Mouse (Mus musculus) kidney, embryonic 15.5 days (tissue): Measurements from ENCODE around the gene March1. TPM values are rescaled to one million over a fixed set of nuclear protein-coding genes. Genes with fewer than 3 reads are reported as not detected.

ENCODE experiments used
- ATAC-seq: fragments of 200-750 bp; cut with Nextera tagmentation; replicated peaks from 2 replicates; pipeline ENCODE4 v1.8.0; 2017; ENCODE audit warnings: moderate TSS enrichment; ENCODE audit not compliant: low FRiP score
- H3K27ac ChIP-seq: fragments of 300-500 bp; sonication (generic); 2 replicates; pipeline ENCODE4 v1.5.1; 2015; ENCODE audit warnings: mild to moderate bottlenecking, inconsistent platforms
- H3K27me3 ChIP-seq: fragments of 300-500 bp; sonication (generic); 2 replicates; pipeline ENCODE4 v1.6.1; 2015; ENCODE audit warnings: inconsistent platforms
- H3K36me3 ChIP-seq: fragments of 300-500 bp; sonication (generic); 2 replicates; pipeline ENCODE4 v1.6.1; 2015; ENCODE audit warnings: inconsistent platforms
- H3K4me1 ChIP-seq: fragments of 300-500 bp; sonication (generic); 2 replicates; pipeline ENCODE4 v1.6.1; 2015; ENCODE audit warnings: inconsistent platforms
- H3K4me2 ChIP-seq: fragments of 300-500 bp; sonication (generic); 2 replicates; pipeline ENCODE4 v1.6.1; 2015; ENCODE audit warnings: moderate library complexity, mild to moderate bottlenecking, inconsistent platforms
- H3K4me3 ChIP-seq: fragments of 300-500 bp; sonication (generic); replicated peaks from 2 replicates; pipeline ENCODE4 v1.5.1; 2015; ENCODE audit warnings: mild to moderate bottlenecking, inconsistent platforms
- H3K9ac ChIP-seq: fragments of 300-500 bp; sonication (generic); 2 replicates; pipeline ENCODE4 v1.6.1; 2015; ENCODE audit warnings: mild to moderate bottlenecking, inconsistent platforms
- H3K9me3 ChIP-seq: fragments of 300-500 bp; sonication (generic); replicated peaks from 2 replicates; pipeline ENCODE4 v1.6.1; 2016; ENCODE audit warnings: inconsistent platforms
- WGBS: fragments of 180-500 bp; shearing (Covaris S2); methylation state at CpG from one replicate; pipeline ENCODE4 v1.1.7; 2015; ENCODE audit warnings: mixed read lengths; 5-methylcytosine and 5-hydroxymethylcytosine counted together
- polyA plus RNA-seq: library from polyadenylated mRNA; unstranded; fragments of >200 nt; fragmentation: Nextera tagmentation; extraction: Ambion mirVana; gene quantifications from 2 replicates; pipeline ENCODE4 v1.2.1, GENCODE M21; 2015

Gene March1
- 0.44 and 0.49 TPM in 2 replicates for polyA plus RNA-seq

- Histone ChIP-seq H3K9ac (no peak within 1 kb of the TSS), H3K4me3 (no peak within 1 kb of the TSS), H3K4me2 (no peak within 1 kb of the TSS), H3K4me1 (no peaks in the 10 kb centered on the region), H3K27me3 (peaks cover 34% of the 10 kb centered on the region), H3K27ac (no peak within 1 kb of the TSS), H3K9me3 (no peaks in the 10 kb centered on the region), H3K36me3 (no peaks in the 10 kb centered on the region)
- WGBS: 2% methylated on average over 23 of the region's 23 CpGs
- ATAC-seq: 0 out of 2 replicates have a peak, but pooled peaks have one; percentile 29
Measured at GRCm38 (mm10) chr8:65617871-65618751, at the start of gene March1. Gene March1, plus strand, starts transcription at chr8:65617900.

- no peak overlapping the region for H3K9ac ChIP-seq
- WGBS: 49% methylated on average over 1 of the region's 1 CpGs
- no peak overlapping the region for H3K4me3 ChIP-seq
- no peaks in the 10 kb centered on the region for H3K9me3 ChIP-seq
- no peak overlapping the region for H3K27ac ChIP-seq
- no peaks in the 10 kb centered on the region for H3K4me1 ChIP-seq
- ATAC-seq: no peak
- no peaks in the 10 kb centered on the region for H3K36me3 ChIP-seq
- H3K27me3 ChIP-seq: no peaks in the 10 kb centered on the region
- H3K4me2 ChIP-seq: no peak overlapping the region
Measured at GRCm38 (mm10) chr8:65586909-65587308, 30.8 kb upstream of the March1 start.

GRCm38 (mm10) chr8:65603241-65603640 lies 14.5 kb upstream of the March1 start:
- H3K4me2 ChIP-seq: no peak overlapping the region
- no peaks in the 10 kb centered on the region for H3K27me3 ChIP-seq
- no peak overlapping the region for H3K4me3 ChIP-seq
- H3K36me3 ChIP-seq: no peaks in the 10 kb centered on the region
- H3K9me3 ChIP-seq: no peaks in the 10 kb centered on the region
- WGBS: 48% methylated on average over 2 of the region's 2 CpGs
- H3K27ac ChIP-seq: no peak overlapping the region
- H3K9ac ChIP-seq: no peak overlapping the region
- no peak for ATAC-seq
- H3K4me1 ChIP-seq: no peaks in the 10 kb centered on the region

GRCm38 (mm10) chr8:65609509-65609908 lies 8.2 kb upstream of the March1 start:
- Histone ChIP-seq H3K36me3 (no peaks in the 10 kb centered on the region), H3K9ac (no peak overlapping the region), H3K9me3 (no peaks in the 10 kb centered on the region), H3K27ac (no peak overlapping the region), H3K4me2 (no peak overlapping the region), H3K27me3 (no peaks in the 10 kb centered on the region), H3K4me1 (no peaks in the 10 kb centered on the region), H3K4me3 (no peak overlapping the region)
- no peak for ATAC-seq
- 56% methylated on average over 2 of the region's 2 CpGs for WGBS

GRCm38 (mm10) chr8:65618966-65619365 lies 1.3 kb downstream of the March1 start:
- WGBS: 40% methylated on average over 7 of the region's 7 CpGs
- no peaks in the 10 kb centered on the region for H3K36me3 ChIP-seq
- H3K4me2 ChIP-seq: no peak overlapping the region
- no peaks in the 10 kb centered on the region for H3K4me1 ChIP-seq
- H3K27me3 ChIP-seq: peaks cover 34% of the 10 kb centered on the region
- H3K9ac ChIP-seq: no peak overlapping the region
- H3K4me3 ChIP-seq: no peak overlapping the region
- ATAC-seq: no peak
- no peak overlapping the region for H3K27ac ChIP-seq
- H3K9me3 ChIP-seq: no peaks in the 10 kb centered on the region

- Histone ChIP-seq H3K4me1 (no peaks in the 10 kb centered on the region), H3K9ac (no peak overlapping the region), H3K4me3 (no peak overlapping the region), H3K4me2 (no peak overlapping the region), H3K27me3 (no peaks in the 10 kb centered on the region), H3K9me3 (no peaks in the 10 kb centered on the region), H3K36me3 (no peaks in the 10 kb centered on the region), H3K27ac (no peak overlapping the region)
- ATAC-seq: no peak
Measured at GRCm38 (mm10) chr8:65644931-65645330, 27.2 kb downstream of the March1 start.

GRCm38 (mm10) chr8:65645502-65645901 lies 27.8 kb downstream of the March1 start:
- H3K27me3 ChIP-seq: no peaks in the 10 kb centered on the region
- H3K4me1 ChIP-seq: no peaks in the 10 kb centered on the region
- H3K27ac ChIP-seq: no peak overlapping the region
- 80% methylated on average over 1 of the region's 1 CpGs for WGBS
- no peak for ATAC-seq
- H3K4me2 ChIP-seq: no peak overlapping the region
- H3K36me3 ChIP-seq: no peaks in the 10 kb centered on the region
- H3K9me3 ChIP-seq: no peaks in the 10 kb centered on the region
- H3K4me3 ChIP-seq: no peak overlapping the region
- no peak overlapping the region for H3K9ac ChIP-seq

GRCm38 (mm10) chr8:65645945-65646344 lies 28.2 kb downstream of the March1 start:
- no peak overlapping the region for H3K4me2 ChIP-seq
- ATAC-seq: no peak
- no peaks in the 10 kb centered on the region for H3K9me3 ChIP-seq
- H3K9ac ChIP-seq: no peak overlapping the region
- no peaks in the 10 kb centered on the region for H3K4me1 ChIP-seq
- no peak overlapping the region for H3K27ac ChIP-seq
- 97% methylated on average over 1 of the region's 1 CpGs for WGBS
- no peaks in the 10 kb centered on the region for H3K36me3 ChIP-seq
- no peak overlapping the region for H3K4me3 ChIP-seq
- H3K27me3 ChIP-seq: no peaks in the 10 kb centered on the region

- Histone ChIP-seq H3K4me1 (no peaks in the 10 kb centered on the region), H3K27ac (no peak overlapping the region), H3K4me3 (no peak overlapping the region), H3K36me3 (no peaks in the 10 kb centered on the region), H3K27me3 (no peaks in the 10 kb centered on the region), H3K9ac (no peak overlapping the region), H3K9me3 (no peaks in the 10 kb centered on the region), H3K4me2 (no peak overlapping the region)
- no peak for ATAC-seq
- WGBS: 78% methylated on average over 6 of the region's 6 CpGs
Measured at GRCm38 (mm10) chr8:65655924-65656323, 38.2 kb downstream of the March1 start.

GRCm38 (mm10) chr8:65661885-65662284 lies 44.2 kb downstream of the March1 start:
- ATAC-seq: no peak
- Histone ChIP-seq H3K27me3 (no peaks in the 10 kb centered on the region), H3K9me3 (no peaks in the 10 kb centered on the region), H3K9ac (no peak overlapping the region), H3K4me3 (no peak overlapping the region), H3K4me1 (no peaks in the 10 kb centered on the region), H3K36me3 (no peaks in the 10 kb centered on the region), H3K27ac (no peak overlapping the region), H3K4me2 (no peak overlapping the region)
- WGBS: 86% methylated on average over 2 of the region's 2 CpGs

- no peak for ATAC-seq
Measured at GRCm38 (mm10) chr8:65665786-65666185, 48.1 kb downstream of the March1 start.

GRCm38 (mm10) chr8:65743066-65743465 lies 125.4 kb downstream of the March1 start:
- Histone ChIP-seq H3K4me1 (no peaks in the 10 kb centered on the region), H3K27ac (no peak overlapping the region), H3K36me3 (no peaks in the 10 kb centered on the region), H3K27me3 (no peaks in the 10 kb centered on the region), H3K4me3 (no peak overlapping the region), H3K9ac (no peak overlapping the region), H3K4me2 (no peak overlapping the region), H3K9me3 (no peaks in the 10 kb centered on the region)
- no peak for ATAC-seq

More at GRCm38 (mm10) chr8:65665786-65666185, 48.1 kb downstream of the March1 start:
- no peak overlapping the region for H3K9ac ChIP-seq
- no peaks in the 10 kb centered on the region for H3K27me3 ChIP-seq
- no peak overlapping the region for H3K4me2 ChIP-seq
- no peaks in the 10 kb centered on the region for H3K36me3 ChIP-seq
- no peaks in the 10 kb centered on the region for H3K9me3 ChIP-seq
- H3K4me3 ChIP-seq: no peak overlapping the region
- 89% methylated on average over 2 of the region's 2 CpGs for WGBS
- no peaks in the 10 kb centered on the region for H3K4me1 ChIP-seq
- no peak overlapping the region for H3K27ac ChIP-seq

GRCm38 (mm10) chr8:65775815-65776214 lies 158.1 kb downstream of the March1 start:
- no peaks in the 10 kb centered on the region for H3K9me3 ChIP-seq
- no peaks in the 10 kb centered on the region for H3K36me3 ChIP-seq
- no peak overlapping the region for H3K4me3 ChIP-seq
- no peak for ATAC-seq
- no peak overlapping the region for H3K9ac ChIP-seq
- WGBS: 71% methylated on average over 2 of the region's 2 CpGs
- H3K27ac ChIP-seq: no peak overlapping the region
- H3K4me2 ChIP-seq: no peak overlapping the region
- no peaks in the 10 kb centered on the region for H3K27me3 ChIP-seq
- H3K4me1 ChIP-seq: no peaks in the 10 kb centered on the region
